Mouse (Mus musculus) sigmoid colon, adult 10 weeks (tissue): ENCODE measurements around the gene Mcoln3. TPM values are rescaled to one million over a fixed set of nuclear protein-coding genes. Genes with fewer than 3 reads are reported as not detected.

ENCODE experiments used
- polyA plus RNA-seq: library from polyadenylated mRNA; stranded (reverse); fragments of 350-450 nt; fragmentation: Illumina TruSeq; extraction: RNeasy Lipid Tissue Mini Kit (QIAGEN cat#74804); gene quantifications from one replicate; pipeline ENCODE4 v1.2.3, GENCODE M21; 2014; ENCODE audit warnings: low read depth, low replicate concordance

Gene Mcoln3
- polyA plus RNA-seq = 0.50 TPM

GRCm38 (mm10) chr3:146117258-146117996 lies at the start of gene Mcoln3:
Gene Mcoln3 (plus strand): TSS chr3:146117450.

GRCm38 (mm10) chr3:146107921-146108571 lies 9.2 kb upstream of the Mcoln3 start, which contains the start of gene Wdr63:
Gene Wdr63 (minus strand): TSS chr3:146108130.

GRCm38 (mm10) chr3:146149156-146150057 lies 32.2 kb downstream of the Mcoln3 start, which contains the start of gene Mcoln2:
Gene Mcoln2 (plus strand): TSS chr3:146149833.

Other genes with a start within 250 kb of the Mcoln3 start
- 54.5 TPM for gene Bcl10, start 194.6 kb upstream of the Mcoln3 start, polyA plus RNA-seq
- gene 2410004B18Rik, start 179.4 kb upstream of the Mcoln3 start, polyA plus RNA-seq = 58.5 TPM
- 11.6 TPM for gene Syde2, start 129.6 kb upstream of the Mcoln3 start, polyA plus RNA-seq
- 0.88 TPM for gene Wdr63, start 9.3 kb upstream of the Mcoln3 start, polyA plus RNA-seq
- gene Mcoln2, start 32.4 kb downstream of the Mcoln3 start, polyA plus RNA-seq = 37.2 TPM
- gene Lpar3, start 103.5 kb downstream of the Mcoln3 start, polyA plus RNA-seq = 1.6 TPM